Mouse (Mus musculus) natural killer cell, adult 2 months (primary cell): Measurements from ENCODE around the gene Mum1.

Experiments
- DNase-seq, 2 experiments: peaks; one replicate each; pipeline ENCODE4 v3.0.0; 2022; ENCODE audit warnings: low spot score in 2 of 2

Mum1 gene

GRCm38 (mm10) chr10:80250573-80250972 lies 24.3 kb downstream of the Mum1 start:
- DNase-seq, result no peak

DNA sequence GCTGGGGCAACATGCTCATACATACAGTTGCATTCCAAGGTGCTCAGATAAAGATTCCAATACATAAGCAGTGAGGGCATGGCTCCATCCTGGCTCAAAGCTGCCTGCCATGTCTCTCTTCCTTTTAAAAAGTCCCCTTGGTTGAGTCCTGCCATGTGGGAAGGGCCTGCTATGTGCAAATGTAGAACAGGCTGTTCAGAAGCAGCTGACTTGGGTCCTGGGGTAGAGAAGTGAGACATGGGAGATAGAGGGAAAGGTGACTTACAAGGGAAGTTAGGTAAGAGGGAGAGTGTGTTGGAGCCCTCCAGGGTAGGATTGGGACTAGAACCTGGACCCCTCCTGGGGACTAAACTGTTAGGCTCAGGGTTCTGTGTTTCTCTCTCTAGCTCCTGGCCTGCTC lies 25.8 kb downstream of the Mum1 start:
- no peak for DNase-seq

DNA sequence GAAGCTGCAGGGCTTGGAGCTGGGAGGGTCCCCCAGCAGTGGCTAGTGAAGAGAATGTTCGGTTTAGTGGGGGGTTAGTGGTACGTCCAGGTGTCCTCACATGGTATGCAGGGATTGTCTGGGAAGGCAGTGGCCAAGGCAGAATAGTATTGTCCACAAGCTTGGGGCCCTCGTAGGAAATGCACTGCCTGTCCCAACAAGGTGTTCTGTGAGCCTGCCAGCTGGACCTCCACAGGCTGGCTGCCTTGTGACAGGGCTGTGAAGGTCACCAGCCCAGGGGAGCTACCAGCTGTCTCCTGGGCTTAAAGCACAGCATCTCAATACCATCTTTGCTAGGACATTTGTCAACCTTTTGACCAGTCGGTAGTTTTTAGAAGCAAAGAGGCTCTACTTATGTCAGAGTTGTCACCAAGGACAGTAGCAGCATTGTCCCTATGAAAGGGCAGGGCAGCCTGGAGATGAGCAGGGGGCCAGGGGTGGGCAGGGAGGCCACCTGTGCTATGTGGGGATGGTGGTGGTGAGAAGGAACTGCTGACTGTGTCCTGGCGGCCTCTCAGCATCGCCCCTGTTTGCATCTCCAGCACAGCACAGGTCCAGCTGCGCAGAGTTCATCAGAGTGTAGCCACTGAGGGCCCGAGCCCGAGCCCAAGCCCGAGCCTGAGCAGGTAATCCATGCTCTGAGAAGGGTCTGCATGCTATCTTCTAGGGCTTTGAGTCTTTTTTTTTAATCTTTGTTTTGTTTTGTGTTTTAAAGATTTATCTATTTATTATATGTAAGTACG lies 26.4 kb downstream of the Mum1 start:
- DNase-seq, result no peak

GRCm38 (mm10) chr10:80253551-80253950 lies 27.3 kb downstream of the Mum1 start:
- no peak for DNase-seq

DNA sequence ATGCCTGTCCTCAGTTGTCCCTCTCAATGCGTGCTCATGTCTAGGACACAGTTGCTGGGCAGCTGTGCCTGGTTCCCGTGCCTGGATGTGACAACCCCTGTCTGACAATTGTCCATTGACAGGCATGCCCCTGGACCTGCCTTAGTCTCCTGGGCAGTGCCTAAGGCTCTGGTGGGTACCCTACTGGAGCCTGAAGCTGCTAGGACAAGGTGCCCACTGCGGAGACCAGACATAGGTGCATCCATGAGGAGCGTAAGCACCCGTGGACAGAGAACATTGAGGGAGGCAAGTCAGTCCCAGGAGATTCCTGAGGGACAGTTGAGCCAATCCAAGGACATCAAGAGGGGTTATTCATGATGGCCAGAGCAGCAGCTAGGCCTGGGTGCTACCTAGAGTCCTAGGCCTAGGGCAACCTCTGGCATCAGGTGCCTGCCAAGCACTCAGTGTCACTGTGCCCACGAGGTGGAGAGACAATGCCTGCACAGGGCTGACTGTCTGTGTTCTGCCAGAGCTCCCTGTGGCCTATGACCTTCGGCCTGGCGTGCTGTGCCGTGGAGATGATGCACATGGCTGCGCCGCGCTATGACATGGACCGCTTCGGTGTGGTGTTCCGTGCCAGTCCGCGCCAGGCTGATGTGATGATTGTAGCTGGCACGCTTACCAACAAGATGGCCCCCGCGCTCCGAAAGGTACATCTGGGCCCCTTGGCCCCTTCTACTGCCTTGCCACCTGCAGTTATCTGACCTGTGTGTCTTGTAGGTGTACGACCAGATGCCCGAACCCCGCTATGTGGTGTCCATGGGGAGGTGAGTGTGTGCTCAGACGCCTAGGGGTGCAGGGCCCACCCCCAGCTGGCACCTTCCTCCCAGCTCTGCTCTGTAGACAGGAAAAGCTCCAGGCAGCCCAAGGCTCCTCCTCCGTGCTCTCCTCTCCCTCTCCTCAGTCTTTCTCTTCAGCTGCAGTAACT lies 28.4 kb downstream of the Mum1 start:
- no peak for DNase-seq

DNA sequence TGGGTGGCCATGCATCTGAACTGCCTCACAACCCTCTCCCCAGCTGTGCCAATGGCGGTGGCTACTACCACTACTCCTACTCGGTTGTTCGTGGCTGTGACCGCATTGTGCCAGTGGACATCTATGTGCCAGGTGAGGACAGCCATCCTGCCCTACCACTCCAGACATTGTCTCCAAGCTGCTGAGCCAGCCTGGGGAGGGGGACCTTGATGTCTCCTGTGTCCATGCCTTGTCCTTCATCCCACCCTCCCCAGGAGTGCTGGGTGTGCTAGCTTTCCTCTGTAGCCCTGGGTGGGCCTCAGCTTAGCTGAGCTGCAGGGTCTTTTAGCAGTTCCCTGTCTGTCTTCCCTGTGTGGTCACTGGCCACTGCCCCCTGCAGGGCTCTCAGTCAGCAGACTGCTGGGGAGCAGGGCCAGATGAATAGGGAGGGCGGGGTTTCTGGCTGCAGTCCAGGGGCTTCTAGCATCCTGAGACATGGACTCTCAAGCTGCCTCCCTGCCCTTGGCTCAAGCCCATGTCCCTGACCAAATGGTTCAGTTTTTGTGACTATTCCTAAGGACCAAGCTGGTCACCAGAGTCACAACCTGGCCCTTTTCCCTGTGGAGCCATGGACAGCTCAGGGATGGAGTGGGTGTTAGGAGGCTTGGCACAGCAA lies 29.8 kb downstream of the Mum1 start:
- no peak for DNase-seq

DNA sequence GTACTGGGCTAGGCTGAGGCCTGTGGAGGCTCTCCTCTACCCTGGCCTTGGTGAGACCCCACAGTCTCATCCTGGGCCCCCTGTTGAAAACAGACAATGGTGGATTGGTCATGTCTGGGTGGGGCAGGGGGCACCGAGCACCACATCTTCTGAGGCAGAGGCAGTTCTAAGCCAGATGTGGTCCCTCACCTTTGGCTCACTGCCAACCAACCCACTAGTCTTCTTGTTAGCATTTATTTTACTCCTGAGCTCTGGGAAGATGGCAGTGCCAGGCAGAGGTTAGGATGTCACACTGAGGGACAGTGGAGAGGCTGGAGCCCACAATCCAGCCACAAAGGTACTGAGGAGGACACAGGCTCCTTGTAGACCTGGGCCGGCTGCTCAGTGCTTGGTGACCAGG lies 31.7 kb downstream of the Mum1 start:
- no peak for DNase-seq

DNA sequence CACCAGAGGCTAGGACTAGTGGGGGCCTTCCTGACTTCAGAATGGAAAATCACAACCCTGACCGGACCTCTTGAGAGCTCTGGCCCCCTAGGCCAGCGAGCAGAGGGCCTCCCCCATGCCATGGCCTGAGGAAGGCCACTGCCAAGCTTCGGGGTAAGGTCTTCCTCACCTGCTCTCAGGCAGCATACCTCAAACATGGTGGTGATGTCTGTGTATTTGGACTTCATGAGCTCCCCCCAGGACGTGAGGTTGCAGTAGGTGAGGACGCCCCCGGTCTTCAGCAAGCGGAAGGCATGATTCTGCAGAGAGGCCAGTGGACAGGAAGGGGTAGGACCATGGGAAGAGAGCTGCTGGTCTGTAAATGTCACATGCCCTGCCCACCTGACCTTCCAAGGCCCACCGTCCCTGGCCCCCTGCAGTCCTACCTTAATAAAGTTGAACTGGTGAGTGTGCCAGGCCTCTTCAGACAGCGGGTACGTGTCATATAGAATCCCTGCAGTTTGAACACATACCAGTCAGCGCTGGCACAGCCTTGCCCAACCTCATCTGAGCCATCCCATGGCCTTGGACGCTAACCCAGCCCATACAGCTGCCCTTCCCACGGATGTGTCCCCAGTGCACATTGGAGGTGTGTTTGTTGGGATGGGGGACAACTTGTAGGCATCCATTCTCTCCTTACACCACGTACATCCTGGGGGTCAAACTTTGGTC lies 32.7 kb downstream of the Mum1 start:
- no peak for DNase-seq

DNA sequence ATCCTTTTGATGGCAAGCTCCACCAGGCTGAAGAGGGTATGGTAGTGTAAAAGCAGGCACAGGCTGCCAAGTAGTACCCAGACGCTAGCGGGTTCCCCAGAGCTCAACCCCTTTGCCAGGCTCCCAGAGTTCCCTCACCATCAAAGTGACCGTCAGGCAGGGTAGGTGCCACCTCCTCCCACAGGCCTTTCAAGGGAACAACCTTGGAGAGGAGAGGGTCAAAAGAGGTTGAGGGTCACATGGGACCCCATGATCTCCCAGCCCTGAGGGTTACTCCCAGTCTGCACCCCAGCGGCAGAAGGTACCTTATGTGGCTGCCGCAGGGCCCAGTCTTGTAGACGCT lies 33.2 kb downstream of the Mum1 start:
- DNase-seq, result no peak

DNA sequence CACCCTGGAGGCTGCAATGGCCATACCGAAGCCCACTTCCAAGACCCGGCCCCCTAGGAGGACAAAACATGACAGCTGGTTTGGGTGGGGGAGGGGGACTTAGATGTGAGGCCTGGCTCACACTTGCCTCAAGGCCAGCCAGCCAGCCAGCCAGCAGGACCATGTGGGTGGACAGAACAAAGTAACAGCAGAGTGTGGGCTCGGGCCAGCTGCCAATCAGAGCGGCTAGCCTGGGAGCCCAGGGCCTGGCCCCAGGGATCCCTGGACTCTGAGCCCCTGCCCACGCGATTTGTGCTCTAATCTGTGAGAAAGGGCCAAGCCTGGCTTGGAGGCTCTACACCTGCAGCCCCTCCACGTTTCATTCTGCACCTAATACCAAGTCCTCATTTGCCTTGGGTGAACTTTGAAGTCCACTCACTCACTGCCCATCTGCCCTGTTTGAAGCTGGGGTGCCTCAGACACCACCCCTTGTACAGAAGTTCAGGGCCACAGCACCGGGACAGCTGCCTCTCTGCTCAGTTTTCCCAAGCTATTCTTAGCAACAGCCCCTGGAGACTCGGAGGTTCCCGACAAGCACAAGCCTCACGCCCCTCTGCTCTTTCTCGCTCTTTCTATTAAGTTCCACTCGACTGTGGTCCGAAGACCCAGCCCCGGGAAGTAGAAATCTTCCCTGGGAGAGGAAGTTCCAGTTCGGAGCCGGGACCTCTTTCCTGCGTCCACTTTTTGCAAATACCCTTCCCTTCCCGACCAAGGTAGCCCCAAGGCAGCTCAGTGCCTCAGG lies 33.8 kb downstream of the Mum1 start:
- DNase-seq, result no peak

- DNase-seq, result peak; percentile 86 to 88
Measured at GRCm38 (mm10) chr10:80260642-80261584, 34.7 kb downstream of the Mum1 start, which contains the start of the genes Gamt and Dazap1. Gene Gamt (minus strand): TSS chr10:80261012. Gene Dazap1 (plus strand): TSS chr10:80261486.

GRCm38 (mm10) chr10:80261585-80261968 lies 35.3 kb downstream of the Mum1 start:
- DNase-seq, result peak; percentile 91 to 94

DNA sequence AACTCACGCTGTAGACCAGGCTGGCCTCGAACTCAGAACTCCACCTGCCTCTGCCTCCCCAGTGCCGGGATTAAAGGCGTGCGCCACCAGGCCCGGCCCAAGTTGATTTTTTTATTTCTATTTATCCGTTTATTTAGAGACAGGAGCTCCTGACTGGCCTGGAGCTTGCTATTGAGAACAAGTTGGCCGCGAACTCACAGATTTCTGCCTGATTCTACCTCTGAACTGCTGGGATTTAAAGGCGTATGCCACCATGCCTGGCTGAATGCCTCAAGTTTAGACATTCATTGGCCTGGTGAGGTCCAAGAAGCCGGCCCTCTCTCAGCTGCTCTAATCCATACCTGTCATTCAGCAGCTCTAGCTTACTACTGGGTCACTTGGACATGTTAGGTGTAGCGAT lies 35.9 kb downstream of the Mum1 start:
- no peak for DNase-seq

- no peak for DNase-seq
Measured at GRCm38 (mm10) chr10:80262776-80263365, 36.6 kb downstream of the Mum1 start.

DNA sequence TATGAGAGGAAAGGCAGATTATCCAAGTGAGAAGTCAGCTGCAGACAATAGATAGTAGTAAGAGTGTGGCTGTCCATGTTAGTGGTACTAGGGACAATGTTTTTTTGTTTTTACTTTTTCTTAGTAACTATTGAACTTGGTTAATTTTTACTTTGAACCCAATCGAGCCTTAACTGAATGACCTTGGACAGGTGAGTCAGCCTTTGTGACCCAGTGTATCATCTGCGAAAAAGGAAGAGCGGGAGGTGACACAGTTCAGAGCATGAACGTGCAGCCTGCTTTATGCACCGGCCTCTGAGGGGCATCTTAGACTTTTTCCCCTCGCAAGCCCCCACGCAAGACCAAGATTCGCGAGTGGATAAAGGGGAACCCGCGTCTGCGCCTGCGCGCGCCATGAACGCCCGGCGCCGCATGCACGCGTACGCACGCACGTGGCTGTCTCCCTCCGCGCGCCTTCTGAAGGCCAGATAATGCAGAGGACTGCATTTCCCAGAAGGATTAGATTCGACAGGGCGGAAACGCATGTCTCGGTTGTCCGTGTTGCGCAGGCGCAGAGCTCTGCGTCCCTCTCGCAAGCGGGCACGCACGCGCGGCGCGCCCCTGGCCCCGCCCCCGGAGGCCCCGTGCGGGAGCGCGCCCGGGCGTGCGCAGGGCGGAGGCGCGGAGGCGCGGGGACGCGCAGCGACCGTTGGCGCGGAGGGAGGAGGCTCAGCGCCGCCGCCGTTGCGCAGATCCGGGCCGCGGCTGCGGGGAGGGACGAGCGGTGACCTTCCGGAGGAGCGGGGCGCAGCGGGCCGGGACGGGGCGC lies 38.3 kb downstream of the Mum1 start:
- peak; percentile 97 for DNase-seq

- DNase-seq, result no peak
Measured at GRCm38 (mm10) chr10:80265149-80265486, 38.9 kb downstream of the Mum1 start.

DNA sequence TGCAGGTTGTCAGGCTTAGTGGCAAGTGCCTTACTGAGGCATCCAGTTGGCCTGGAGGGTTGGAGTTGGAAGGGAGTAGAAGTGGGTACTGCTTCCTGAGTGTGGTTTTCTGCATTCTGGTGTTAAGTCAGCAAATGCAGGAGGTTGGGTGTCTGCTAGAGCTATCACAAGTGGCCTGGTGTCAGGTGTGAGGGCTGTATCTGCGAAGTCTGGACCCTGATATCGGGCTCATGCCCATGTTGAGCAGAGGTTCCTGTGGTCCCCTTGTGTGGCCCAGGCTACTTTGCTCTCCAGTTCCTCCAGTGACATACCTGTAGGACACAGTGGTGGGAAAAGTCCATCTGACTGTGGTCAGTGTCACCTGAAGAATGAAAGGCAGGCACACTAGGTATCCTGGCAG lies 43.9 kb downstream of the Mum1 start:
- DNase-seq, result no peak

- no peak for DNase-seq
Measured at GRCm38 (mm10) chr10:80270734-80271181, 44.5 kb downstream of the Mum1 start.
